Mouse (Mus musculus): Measurements from ENCODE around the gene Asic3.
A peak's percentile ranks its signal among the peaks of the same experiment; 100 is the strongest.

DNA sequence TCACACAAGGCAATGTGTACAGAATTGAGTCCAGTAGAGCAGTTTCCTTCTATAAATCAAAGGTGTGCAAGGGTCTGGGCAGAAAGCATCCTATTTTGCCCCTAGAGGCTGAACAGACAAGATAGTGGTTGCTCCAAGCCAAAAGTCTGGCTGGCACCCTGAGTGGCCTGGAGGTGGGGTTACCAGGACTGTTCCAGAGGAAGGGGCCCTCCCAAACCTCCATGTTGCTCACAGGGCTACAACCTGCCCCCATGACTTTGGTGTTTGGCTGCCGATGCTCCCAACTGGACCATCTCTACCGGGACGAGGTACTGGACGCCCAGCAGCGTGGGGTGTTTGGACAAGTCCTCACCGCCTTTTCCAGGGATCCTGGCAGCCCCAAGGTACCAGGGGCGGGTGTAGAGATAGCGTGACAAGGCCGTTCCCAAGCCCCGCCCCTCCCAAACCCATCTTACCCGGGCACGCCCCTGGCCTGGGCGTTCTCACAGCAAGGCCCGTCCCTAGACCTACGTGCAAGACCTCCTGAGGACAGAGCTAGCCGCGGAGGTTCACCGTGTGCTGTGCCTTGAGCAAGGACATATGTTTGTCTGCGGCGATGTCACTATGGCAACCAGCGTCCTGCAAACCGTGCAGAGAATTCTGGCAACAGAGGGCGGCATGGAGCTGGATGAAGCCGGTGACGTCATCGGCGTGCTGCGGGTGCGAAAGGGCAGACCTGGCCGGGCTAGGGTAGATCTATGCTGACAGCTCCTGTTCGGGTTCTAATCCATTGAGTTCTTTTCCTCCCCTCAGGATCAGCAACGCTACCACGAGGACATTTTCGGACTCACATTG lies 29.9 kb upstream of the Asic3 start:
- TF ChIP-seq POLR2A (IDR thresholded peaks at IDR 0.05; ENCODE audit: insufficient read depth, low read depth, low read length) (no peak), CTCF (IDR thresholded peaks at IDR 0.05; ENCODE audit: insufficient read depth, low read depth, low read length) (peak; percentile 44; the same call in 1 of the 2 replicates)

All from olfactory bulb, adult 2 months (tissue).